Mouse (Mus musculus) left cerebral cortex, adult 18-20 months (tissue): Measurements from ENCODE around the gene Tpm1. TPM values are rescaled to one million over a fixed set of nuclear protein-coding genes. Genes with fewer than 3 reads are reported as not detected.

Experiments used
- DNase-seq, 2 experiments: peaks; one replicate each; pipeline ENCODE4 v3.0.0; 2021 to 2022; ENCODE audit warnings: low spot score in 2 of 2, mixed read lengths in 1 of 2
- total RNA-seq, 2 experiments: library from RNA; stranded (reverse); gene quantifications; 2 replicates each; pipeline ENCODE4 v1.2.3; 2021

The Tpm1 gene
- total RNA-seq, 2 experiments from 2014 or later: 234 to 249 TPM

DNA sequence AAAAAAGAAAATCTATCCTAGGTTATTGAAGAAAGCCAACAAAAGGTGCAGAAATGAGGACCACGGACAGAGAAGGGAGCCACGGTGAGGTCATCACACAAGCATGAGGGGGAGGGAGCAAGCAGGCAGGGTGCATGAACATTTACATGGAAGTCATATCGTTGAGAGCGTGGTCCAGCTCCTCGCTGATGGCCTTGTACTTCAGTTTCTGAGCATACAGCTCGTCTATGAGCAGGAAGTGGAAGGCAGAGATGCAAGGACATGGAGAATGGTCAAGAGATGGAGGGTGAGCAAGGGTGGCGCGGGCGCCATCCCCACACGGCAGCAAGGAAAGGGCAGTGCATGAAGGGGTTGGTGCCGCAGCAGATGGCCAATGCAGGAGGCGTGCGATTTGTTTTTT is 19.7 kb downstream of the Tpm1 start:
- no peak for DNase-seq

DNA sequence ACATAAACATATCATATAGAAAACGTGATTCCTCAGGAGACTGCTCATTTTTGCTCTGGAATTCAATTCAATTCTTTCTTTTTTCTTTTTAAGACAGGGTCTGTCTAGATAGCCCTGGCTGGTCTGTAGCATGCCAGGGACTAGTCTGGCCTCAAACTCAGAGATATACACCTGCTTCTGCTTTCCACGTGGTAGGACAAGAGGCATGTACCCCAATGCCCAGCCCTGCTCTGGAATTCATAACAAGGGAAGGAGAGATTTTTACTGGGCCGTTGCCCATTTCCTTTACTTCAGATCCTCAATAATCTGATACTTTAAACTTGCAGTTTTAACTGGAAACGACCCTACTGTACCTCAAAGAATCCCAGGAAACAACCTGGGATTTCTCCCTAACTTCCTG is 20.3 kb downstream of the Tpm1 start:
- no peak for DNase-seq

DNA sequence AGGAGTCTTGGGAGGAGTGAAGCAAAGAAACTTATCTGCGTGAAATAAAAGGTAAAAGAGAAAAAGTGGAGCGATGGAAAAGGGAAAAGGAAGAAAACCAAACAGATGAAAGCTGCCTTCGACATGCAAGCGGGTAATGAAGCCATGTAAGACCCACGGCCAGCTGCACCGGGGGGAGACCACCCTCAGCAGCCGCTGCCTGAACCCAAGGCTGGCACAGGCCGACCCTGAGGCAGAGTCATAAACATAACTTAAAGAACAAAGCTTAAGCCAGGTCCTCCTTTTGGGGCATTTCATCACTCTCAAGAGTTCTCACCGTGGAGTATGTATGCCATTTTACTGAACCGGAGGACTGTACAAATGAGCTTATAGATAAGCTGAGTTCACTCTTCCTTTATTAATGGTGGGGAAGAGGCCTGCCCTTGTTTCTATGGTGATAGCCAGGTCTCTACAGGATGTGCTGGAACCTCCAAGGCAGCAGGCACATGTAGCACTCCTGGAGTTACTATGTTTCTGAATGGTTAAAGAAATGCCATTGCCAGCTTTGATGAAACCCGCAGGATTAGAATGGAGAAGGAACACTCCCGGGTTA is 21.0 kb downstream of the Tpm1 start:
- DNase-seq: no peak

DNA sequence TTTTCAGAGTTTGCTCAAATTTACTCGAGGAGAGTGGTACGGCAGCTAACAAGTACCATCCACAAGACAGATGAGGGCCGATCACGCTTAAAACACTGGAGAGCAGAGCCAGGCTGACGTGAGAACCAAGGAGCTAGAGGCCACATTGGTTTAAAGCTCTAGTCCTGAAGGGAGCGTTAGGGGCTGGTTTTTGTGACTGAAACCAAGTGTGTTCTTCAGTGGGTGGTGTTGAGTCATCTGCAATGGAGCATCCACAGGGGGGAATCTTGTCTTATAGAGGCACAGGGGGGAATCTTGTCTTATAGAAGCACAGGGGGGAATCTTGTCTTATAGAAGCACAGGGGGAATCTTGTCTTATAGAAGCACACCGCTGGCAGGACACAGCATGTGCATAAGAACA is 22.3 kb downstream of the Tpm1 start:
- no peak for DNase-seq

DNA sequence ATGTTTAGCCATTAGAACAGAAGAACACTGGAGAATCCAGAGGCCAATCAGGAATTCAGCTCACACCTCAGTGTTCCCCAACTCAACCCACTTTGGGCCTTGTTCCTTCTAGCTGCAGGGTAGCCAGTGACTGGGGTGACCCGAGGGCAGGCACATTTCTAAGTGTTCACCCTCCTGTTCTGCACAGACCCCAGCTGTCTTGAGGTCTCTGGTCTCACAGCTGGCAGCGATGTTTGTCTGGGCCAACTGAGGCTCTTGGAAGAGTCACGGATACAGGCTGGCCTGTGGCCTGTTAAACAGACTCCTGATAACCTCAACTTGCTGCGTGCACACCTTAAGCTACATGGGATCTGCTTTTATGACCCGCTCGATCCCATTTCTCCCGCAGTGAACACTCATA is 23.1 kb downstream of the Tpm1 start:
- DNase-seq: no peak

DNA sequence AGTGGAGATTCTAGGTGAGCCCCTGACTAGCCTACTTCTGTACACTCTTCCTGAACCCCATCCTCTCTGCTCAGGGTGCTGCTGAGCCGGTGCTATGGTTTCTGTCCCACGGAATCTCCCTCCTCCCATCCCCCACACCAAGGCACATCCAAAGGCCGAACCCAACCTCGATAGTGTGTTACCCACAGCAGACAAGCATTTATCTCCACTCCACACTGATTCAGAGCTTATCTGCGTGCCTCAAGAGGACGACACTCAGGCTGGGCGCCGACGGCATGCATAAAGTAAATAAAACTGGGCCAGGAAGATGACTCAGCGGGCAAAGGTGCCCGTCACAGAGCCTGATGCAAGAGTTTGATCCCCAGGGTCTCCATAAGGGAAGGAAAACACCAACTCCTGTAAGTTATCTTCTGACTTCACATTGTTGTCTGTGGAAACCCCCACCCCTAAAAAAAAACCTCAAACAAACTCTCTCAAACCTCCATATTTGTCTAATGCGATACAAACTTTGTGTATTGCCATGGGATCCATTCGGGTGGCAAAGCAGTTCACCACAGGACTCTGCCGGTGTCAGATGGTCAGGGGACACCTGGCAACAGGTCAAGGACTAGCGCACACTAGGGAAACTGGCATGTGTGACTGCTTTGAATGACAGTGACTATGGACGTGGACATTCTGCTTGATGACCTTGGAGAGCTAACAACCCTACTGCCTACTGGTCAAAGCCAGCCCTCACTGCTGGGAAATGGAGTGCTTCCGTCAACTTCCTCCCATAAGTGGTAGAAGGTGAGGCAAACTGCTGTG is 24.1 kb downstream of the Tpm1 start:
- DNase-seq: no peak

DNA sequence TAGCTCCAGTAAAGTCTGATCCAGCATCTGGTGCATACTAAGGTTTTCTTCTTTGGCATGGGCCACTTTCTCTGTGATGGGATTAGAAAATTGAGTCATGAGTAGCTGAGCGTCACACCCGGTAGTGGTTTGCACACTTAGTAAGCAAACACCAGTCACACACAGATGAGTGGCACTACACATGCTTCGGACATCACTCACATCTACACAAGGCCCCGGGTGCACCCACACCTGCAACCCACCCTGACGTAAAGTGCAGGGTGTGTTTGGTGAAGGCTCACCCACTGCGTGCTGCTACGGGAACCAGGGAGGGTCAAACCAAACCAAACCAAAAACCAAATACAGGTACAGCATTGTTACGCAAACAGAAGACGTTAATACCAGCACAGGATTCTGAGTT is 25.8 kb downstream of the Tpm1 start:
- DNase-seq: no peak

DNA sequence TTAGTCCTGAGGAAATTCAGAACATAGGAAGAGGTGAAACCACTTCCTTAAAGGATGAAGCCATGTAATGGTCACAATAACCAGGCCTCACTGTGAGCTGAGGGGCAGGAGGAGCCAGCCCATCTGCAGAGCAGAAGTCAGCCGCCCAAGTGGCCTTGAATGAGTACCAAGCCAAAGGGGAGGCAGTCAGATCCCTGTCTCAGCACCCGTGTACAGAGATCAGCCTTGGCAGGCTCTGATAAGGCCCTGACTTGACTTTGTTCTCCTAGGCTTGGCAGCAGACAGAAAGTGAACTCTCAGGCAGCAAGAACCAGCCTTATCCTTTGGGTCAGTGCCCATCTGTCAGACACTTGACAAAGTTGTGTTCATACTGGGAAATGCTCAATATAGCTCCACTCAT is 29.1 kb downstream of the Tpm1 start:
- DNase-seq: no peak

DNA sequence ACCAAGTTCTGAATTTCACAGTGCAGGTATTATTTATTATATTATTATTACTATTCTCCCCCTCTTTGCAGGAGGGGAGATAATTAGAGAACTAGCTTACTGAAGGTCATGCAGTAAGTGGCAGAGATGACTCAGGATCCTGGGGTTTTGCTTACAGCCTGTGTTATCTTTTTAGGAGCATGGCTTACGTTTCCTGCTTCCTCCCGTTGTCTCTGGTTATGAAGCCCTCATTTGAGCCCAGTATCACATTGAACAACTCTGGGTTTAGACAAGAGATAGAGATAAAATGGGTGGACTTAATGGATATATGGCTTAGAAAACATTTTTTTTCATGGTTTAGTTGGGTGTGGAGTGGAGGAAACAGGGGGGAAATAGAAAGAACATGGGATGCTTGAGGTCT is 35.7 kb downstream of the Tpm1 start:
- no peak for DNase-seq

DNA sequence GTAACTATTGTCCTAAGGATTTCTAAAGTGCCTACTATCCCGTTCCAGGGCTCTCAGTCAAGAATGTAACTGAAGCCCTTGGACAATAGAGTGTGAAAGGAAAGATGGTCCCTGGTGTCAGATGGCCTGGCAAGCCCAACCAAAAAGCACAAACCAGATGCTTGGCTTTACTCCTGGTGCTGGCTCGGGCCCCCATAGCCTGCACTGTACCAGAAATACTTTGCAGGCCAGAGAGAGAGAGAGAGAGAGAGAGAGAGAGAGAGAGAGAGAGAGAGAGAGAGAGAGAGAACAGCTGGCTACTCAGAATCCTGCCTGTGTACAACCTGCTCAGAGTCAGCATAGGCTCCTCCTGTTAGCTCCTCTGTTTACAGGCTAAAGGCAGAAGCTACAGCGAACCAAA is 36.7 kb downstream of the Tpm1 start:
- DNase-seq: no peak

DNA sequence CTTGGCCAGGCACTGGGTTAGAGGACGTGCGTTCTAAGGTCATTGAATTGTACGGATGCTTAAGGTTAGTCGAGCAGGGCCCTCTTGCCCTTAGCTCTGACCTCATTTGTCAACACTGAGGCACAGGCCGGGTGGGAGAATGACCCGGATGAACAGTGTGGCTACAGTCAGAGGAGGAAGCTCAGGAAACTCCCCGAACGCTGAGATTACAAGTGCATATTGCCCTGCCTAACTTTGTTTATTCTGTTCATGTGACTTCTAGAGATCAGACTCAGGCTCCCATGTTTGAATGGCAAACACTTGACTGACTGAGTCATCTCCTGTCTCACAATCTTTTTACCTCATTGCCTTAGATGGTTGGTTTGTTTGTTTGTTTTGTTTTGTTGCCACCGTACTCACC is 37.7 kb downstream of the Tpm1 start:
- DNase-seq: no peak

DNA sequence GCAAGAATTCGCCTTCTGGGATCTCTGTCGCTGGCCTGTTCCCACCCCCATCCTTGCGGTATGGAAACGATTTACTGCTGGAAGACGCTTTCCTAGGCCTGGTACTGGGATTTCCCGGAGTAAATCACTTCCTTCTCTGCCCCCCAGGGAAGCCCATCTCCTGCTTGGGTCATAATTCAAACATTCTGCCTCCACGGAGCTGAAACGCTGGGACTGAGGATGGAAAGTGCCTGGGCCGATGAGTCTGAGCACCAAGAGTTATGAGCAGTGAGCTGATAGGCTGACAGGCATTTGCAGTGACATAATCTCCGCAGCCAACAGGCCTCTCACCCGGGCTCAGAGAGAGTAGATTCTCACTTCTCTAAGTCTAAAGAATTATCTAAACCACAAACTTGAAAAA is 40.4 kb downstream of the Tpm1 start:
- no peak for DNase-seq

DNA sequence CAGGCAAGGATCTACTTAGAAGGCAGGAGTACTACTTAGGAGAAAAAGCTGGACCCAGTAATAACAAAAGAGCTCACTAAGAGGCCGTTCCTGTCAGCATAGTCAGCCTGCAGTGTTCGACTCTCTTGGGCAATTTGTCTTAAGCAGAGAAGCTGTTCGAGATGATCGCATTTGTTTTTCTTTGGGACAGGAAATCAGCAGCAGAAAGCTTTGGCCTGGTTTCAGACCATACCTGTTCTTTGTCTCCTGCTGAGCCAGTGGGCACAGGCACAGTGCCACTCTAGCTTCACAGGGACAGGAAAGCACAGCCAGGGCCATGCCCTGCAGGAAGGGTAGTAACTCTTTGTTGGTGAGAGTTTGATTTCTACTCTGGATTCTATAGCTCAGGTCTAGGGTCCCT is 42.8 kb downstream of the Tpm1 start:
- DNase-seq: no peak

DNA sequence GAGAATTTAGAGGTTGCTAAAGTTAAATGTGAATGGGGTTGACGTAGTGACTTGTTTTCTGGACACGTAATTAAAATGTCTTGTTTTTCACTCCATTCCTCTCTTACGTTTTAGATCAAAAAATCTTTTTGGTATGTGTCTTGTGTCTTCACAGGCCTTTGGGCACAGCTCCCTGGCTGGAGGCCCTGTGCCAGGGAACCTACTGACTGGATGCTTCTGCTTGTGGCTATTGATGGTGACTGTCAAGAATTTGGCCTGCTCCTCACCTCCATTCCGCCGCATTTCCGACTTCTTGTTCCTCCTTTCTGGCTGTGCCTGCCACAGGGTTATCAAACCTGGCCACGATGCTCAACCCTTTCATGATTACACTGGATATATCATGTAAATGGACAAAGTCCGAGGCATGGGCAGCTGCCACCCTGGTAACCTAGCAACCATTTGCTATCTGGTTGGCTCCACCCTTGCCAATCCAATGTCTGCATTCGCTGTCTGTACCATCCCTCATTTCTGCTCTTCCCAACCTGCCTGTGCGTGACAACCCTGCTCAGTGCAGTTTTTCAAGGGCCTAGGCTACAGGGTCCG is 44.0 kb downstream of the Tpm1 start:
- no peak for DNase-seq

DNA sequence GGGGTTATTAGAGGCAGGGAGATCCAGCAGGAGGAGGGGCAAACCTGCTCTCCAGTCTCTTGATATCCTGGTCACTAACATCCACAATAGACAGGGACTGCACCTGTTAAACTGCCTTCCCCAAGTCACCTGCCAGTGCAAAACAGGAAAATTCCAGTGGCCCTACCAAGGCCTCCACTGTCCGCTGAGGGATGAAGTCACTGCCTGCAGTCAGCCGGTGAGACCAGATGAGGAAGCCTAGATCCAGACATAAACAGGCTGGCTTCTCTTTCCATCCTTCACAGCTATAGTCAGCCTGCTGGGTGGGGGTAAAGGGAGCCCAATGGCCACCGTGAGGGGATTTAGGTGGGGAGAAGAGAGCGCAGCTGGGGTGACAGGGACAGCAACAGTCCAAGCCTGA is 45.5 kb downstream of the Tpm1 start:
- DNase-seq: no peak

DNA sequence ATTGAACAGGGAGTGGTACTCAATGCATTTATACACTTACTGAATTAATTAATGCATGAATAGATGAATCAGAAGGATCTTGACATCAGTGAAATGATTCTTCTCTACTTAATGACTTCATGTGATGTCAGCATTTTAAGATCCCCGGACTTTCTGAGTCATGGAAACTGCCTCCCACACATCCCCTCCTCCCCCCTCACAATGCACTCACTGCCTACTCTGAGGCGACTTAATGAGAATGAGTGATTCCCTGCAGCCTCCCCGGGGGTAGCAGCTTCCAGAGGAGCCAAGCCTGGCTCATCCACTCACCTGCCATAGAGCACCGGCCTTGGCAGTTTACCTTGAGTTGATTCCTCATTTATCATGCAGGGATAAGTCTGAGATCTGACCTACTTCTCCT is 46.0 kb downstream of the Tpm1 start:
- peak in 1 of 2 experiments; percentile 31 for DNase-seq

DNA sequence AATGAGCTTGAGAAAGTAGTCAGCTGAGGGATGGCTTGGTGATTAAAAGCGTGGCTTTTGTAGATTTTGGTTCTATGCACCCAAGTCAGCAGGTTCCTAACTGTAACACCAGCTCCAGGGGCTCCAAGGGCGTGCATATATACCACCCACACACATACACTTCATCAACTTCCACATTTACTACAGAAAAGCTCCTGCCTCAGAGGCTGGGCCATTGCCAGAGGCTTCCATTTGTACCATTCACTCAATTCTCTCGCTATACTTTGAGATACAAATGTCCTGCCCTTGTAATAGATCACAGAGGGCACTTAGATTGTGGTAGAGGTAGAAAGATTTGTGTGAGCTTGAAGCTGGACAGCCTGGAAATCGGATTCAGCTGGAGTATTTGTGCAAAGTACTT is 47.7 kb downstream of the Tpm1 start:
- DNase-seq: no peak

DNA sequence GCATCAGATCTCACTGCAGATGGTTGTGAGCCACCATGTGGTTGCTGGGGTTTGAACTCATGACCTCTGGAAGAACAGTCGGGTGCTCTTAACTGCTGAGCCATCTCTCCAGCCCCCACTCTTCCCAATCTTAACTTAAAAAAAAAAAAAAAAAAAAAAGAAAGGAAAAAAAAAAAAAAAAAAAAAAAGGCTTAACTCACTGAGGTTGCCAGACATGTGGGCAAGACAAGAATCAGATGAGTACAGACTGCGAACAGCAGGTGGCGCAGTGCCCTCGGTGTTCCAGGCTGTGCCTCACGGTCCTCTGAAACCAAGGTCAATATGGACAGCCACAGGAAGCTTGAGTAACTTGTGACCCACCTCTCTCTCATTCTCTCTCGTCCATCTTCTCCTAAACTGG is 48.2 kb downstream of the Tpm1 start:
- DNase-seq: peak; percentile 70 to 79

DNA sequence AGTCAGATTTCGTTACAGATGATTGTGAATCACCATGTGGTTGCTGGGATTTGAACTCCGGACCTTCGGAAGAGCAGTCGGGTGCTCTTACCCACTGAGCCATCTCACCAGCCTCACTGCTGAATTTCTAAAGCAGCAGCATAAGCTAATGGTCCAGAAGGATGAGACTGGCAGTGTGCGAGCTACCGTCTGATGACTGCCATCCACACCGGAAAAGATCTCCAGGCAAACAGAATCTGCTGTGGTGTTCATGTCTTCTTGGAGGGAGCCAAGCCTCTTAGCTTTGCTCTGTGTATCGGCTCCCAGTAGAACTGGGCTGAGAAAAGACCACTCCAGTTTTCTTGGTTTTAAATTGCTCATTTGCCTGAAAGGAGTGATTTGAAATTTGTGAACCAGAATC is 49.5 kb downstream of the Tpm1 start:
- DNase-seq: no peak

DNA sequence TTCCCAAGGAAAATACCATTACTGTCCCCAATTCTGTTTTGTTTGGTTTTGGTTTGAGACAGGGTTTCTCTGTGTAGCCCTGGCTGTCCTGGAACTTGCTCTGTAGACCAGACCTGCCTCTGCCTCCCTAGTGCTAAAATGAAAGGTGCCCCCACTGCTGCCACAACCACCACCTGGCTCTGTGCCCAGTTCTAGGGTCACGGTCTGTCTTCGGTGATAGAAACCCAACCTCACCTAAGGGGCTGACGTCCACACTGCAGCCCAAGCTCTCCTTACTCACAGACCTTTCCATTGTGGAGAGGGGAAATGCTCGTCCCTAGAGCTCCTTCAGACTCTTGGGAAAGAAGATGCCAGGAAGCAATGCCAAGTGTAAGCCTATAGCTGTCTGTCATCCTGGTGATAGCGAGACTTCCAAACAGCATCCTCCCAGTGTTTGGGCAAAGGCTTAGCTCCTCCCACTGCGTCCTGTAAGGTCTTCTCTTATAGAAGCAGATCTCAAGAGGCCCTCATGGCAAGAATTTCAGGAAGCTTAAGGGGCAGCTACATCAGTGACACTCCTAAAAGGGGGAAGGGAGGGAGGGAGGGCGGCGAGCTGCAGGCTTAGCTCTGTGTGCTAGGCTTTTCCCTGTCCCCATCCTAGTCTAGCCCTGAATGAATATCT is 57.3 kb downstream of the Tpm1 start:
- DNase-seq: no peak

DNA sequence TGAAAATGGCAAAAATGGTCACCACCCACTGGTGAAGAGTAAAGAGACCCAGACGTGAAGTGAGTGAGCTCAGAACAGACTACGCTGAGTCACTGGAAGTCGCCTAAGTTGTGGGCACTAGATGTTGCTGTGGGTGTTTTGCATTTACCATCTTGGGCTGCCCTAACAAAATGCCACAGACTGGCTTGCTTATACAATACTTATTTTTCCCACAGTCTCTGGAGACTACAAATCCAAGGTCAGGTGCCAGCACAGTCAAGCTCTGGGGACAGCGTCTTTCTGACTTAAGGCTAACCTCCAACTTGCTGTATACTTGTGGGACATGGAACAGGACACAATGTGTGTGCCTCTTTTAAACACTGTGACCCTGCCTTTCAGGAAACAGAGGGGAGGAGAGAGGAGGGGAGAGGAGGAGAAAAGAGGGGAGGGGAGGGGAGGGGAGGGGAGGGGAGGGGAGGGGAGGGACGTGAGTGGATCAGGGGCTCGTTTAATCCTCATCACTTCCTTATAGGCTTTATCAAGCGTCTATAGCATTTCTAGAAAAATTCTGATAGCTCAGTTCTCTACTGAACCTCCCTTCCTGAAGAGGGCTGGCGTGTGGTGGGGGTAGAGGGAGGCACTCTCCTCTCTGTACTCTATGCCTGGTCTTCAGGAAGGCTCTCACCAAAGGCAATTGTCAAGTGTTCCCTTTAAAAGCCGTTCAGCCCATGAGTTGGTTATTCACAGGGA is 58.0 kb downstream of the Tpm1 start:
- peak; percentile 47 to 58 for DNase-seq

DNA sequence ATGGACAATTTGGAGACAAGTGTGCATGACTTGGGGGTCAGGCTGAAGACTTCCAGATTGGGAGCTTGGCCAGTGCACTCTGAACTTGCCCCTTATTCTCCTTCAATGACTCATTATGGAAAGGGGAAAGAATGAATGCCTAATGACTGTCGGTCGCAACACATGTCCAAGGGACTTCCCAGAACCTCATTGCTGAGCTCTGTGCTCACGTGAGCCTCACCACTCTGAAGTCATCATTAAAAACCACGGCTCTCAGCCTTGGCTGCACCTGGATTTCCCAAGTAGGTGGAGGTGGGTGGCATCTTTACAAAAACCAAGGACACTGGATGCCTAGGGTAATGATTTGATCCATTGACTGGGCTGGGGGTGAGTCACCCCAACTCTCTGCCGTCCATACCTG is 59.2 kb downstream of the Tpm1 start:
- DNase-seq: no peak
